Mouse (Mus musculus) thymus, postnatal 14 days (tissue): ENCODE measurements around the gene Snap91.

ENCODE experiments used
- DNase-seq: peaks from one replicate; pipeline ENCODE4 v3.0.0; 2021

Snap91 gene

GRCm38 (mm10) chr9:86813327-86813726 is 67.1 kb downstream of the Snap91 start:
- no peak for DNase-seq

GRCm38 (mm10) chr9:86810696-86811232 is 69.7 kb downstream of the Snap91 start:
- no peak for DNase-seq

- no peak for DNase-seq
Measured at GRCm38 (mm10) chr9:86810213-86810612, 70.2 kb downstream of the Snap91 start.

GRCm38 (mm10) chr9:86800600-86801163 is 79.8 kb downstream of the Snap91 start:
- peak; percentile 6 for DNase-seq

- DNase-seq = no peak
Measured at GRCm38 (mm10) chr9:86799099-86799498, 81.4 kb downstream of the Snap91 start.

- DNase-seq = no peak
Measured at GRCm38 (mm10) chr9:86798686-86799085, 81.8 kb downstream of the Snap91 start.

GRCm38 (mm10) chr9:86798129-86798528 is 82.3 kb downstream of the Snap91 start:
- DNase-seq = no peak

GRCm38 (mm10) chr9:86797553-86797952 is 82.9 kb downstream of the Snap91 start:
- DNase-seq = no peak

- no peak for DNase-seq
Measured at GRCm38 (mm10) chr9:86795236-86795635, 85.2 kb downstream of the Snap91 start.

- no peak for DNase-seq
Measured at GRCm38 (mm10) chr9:86791927-86792326, 88.5 kb downstream of the Snap91 start.

- DNase-seq = no peak
Measured at GRCm38 (mm10) chr9:86789186-86789585, 91.3 kb downstream of the Snap91 start.

GRCm38 (mm10) chr9:86782836-86783235 is 97.6 kb downstream of the Snap91 start:
- no peak for DNase-seq

GRCm38 (mm10) chr9:86781426-86781825 is 99.0 kb downstream of the Snap91 start:
- no peak for DNase-seq

GRCm38 (mm10) chr9:86778212-86778611 is 102.2 kb downstream of the Snap91 start:
- DNase-seq = no peak

- DNase-seq = no peak
Measured at GRCm38 (mm10) chr9:86777309-86777708, 103.1 kb downstream of the Snap91 start.

GRCm38 (mm10) chr9:86775374-86775773 is 105.1 kb downstream of the Snap91 start:
- no peak for DNase-seq

GRCm38 (mm10) chr9:86773996-86774395 is 106.5 kb downstream of the Snap91 start:
- no peak for DNase-seq

GRCm38 (mm10) chr9:86772897-86773296 is 107.6 kb downstream of the Snap91 start:
- no peak for DNase-seq

- DNase-seq = no peak
Measured at GRCm38 (mm10) chr9:86766991-86767390, 113.5 kb downstream of the Snap91 start.

GRCm38 (mm10) chr9:86764002-86764401 is 116.5 kb downstream of the Snap91 start:
- DNase-seq = no peak

- DNase-seq = no peak
Measured at GRCm38 (mm10) chr9:86762477-86763376, 117.7 kb downstream of the Snap91 start.

- DNase-seq = peak; percentile 30
Measured at GRCm38 (mm10) chr9:86745926-86746581, 134.4 kb downstream of the Snap91 start.

GRCm38 (mm10) chr9:86744041-86744440 is 136.4 kb downstream of the Snap91 start:
- no peak for DNase-seq
